Mouse (Mus musculus) stomach, postnatal 0 days (tissue): Measurements from ENCODE around the gene Aspn.

Experiments used
- CTCF ChIP-seq: IDR thresholded peaks from 2 replicates; pipeline ENCODE4 v1.5.1; 2016; ENCODE audit warnings: antibody characterized with exemption, low read depth, mild to moderate bottlenecking, moderate library complexity
- EP300 ChIP-seq: optimal IDR thresholded peaks from 2 replicates; pipeline ENCODE3; 2016; ENCODE audit warnings: antibody characterized with exemption

GRCm38 (mm10) chr13:49571418-49571817 lies 27.2 kb downstream of the Aspn start:
- TF ChIP-seq CTCF (no peak), EP300 (no peak)
